Mouse (Mus musculus) hematopoietic stem cell, adult 5-6 weeks (primary cell): ENCODE measurements around the gene Armc7. TPM values are rescaled to one million over a fixed set of nuclear protein-coding genes. Genes with fewer than 3 reads are reported as not detected.

ENCODE experiments used
- ATAC-seq, 2 experiments: fragments of 125-278 bp in 1 of 2; replicated peaks in 1 of 2; 2 replicates each; pipeline ENCODE4 v1.8.0; 2016 to 2017; ENCODE audit warnings: inconsistent platforms in 2 of 2, mild to moderate bottlenecking in 2 of 2, moderate number of reproducible peaks in 2 of 2, low read depth in 1 of 2, moderate TSS enrichment in 1 of 2; ENCODE audit not compliant: low FRiP score in 2 of 2, poor library complexity in 2 of 2, severe bottlenecking in 2 of 2, insufficient read depth in 1 of 2, low TSS enrichment in 1 of 2
- total RNA-seq: library from RNA; stranded (forward); fragments of 172-1452, 232-1000 nt; gene quantifications from 2 replicates; pipeline ENCODE4 v1.2.3, GENCODE M21; 2017

The Armc7 gene
- total RNA-seq, 1 experiment from 2014 or later: 14.9 TPM

DNA sequence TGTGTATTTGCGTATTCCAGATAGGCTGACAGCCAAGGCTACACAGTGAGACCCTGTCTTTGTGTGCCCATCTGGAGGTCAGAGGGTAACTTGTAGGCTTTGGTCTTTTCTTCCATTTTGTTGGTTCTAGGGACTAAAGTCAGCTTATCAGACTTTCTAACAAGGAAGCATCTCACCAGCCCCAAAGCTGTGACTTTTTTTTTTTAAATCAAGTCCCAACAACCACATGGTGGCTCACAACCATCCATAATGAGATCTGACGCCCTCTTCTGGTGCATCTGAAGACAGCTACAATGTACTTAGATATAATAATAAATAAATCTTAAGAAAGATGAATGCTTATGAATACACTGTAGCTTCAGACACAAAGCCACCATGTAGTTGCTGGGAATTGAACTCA is 62.6 kb downstream of the Armc7 start:
- no peak for ATAC-seq

Other genes starting within 250 kb of the Armc7 start
- not detected in 2 replicates for gene Grin2c, start 208.4 kb upstream of the Armc7 start, total RNA-seq
- 19.9 and 22.6 TPM in 2 replicates for gene Fdxr, start 198.6 kb upstream of the Armc7 start, total RNA-seq
- 2.8 and 4.3 TPM in 2 replicates for gene Fads6, start 178.0 kb upstream of the Armc7 start, total RNA-seq
- gene Otop2, start 168.5 kb upstream of the Armc7 start, total RNA-seq: not detected in 2 replicates
- gene Ush1g, start 153.6 kb upstream of the Armc7 start, total RNA-seq: not detected in 2 replicates
- not detected in 2 replicates for gene Otop3, start 140.9 kb upstream of the Armc7 start, total RNA-seq
- 2.6 and 7.9 TPM in 2 replicates for gene Hid1, start 107.9 kb upstream of the Armc7 start, total RNA-seq
- gene Cdr2l, start 93.8 kb upstream of the Armc7 start, total RNA-seq: 0.05 TPM in 1 of 2 replicates, not detected in the other
- 48.3 and 67.2 TPM in 2 replicates for gene Mrpl58, start 71.9 kb upstream of the Armc7 start, total RNA-seq
- gene Atp5h, start 55.7 kb upstream of the Armc7 start, total RNA-seq: 507 and 778 TPM in 2 replicates
- gene Kctd2, start 55.5 kb upstream of the Armc7 start, total RNA-seq: 15.0 and 22.1 TPM in 2 replicates
- gene Trim80, start 35.1 kb upstream of the Armc7 start, total RNA-seq: not detected in 2 replicates
- gene Slc16a5, start 13.2 kb upstream of the Armc7 start, total RNA-seq: not detected in 2 replicates
- gene Nt5c, start 16.2 kb downstream of the Armc7 start, total RNA-seq: 62.3 and 99.8 TPM in 2 replicates
- gene Jpt1, start 38.7 kb downstream of the Armc7 start, total RNA-seq: 122 and 126 TPM in 2 replicates
- 501 and 618 TPM in 2 replicates for gene Sumo2, start 60.6 kb downstream of the Armc7 start, total RNA-seq
- 108 and 128 TPM in 2 replicates for gene Nup85, start 88.8 kb downstream of the Armc7 start, total RNA-seq
- gene Mrps7, start 128.3 kb downstream of the Armc7 start, total RNA-seq: 26.5 and 28.1 TPM in 2 replicates
- 26.3 and 39.2 TPM in 2 replicates for gene Gga3, start 128.4 kb downstream of the Armc7 start, total RNA-seq
- gene Mif4gd, start 137.3 kb downstream of the Armc7 start, total RNA-seq: 19.1 and 23.3 TPM in 2 replicates
- gene Slc25a19, start 152.6 kb downstream of the Armc7 start, total RNA-seq: 21.6 and 33.8 TPM in 2 replicates
- 38.1 and 93.3 TPM in 2 replicates for gene Grb2, start 232.9 kb downstream of the Armc7 start, total RNA-seq